Mouse (Mus musculus) liver, postnatal 0 days (tissue): ENCODE results near the gene Msrb3. TPM values are rescaled to one million over a fixed set of nuclear protein-coding genes. Genes with fewer than 3 reads are reported as not detected.

ENCODE experiments used
- ATAC-seq: fragments of 200-750 bp; cut with Nextera tagmentation; 2 replicates; pipeline ENCODE4 v1.8.0; 2017; ENCODE audit warnings: mild to moderate bottlenecking, moderate library complexity
- DNase-seq: peaks from one replicate; pipeline ENCODE4 v3.0.0-alpha.2; 2016
- H3K27ac ChIP-seq: fragments of 300-500 bp; sonication (generic); 2 replicates; pipeline ENCODE4 v1.5.1; 2014; ENCODE audit warnings: antibody characterized with exemption, moderate library complexity, mild to moderate bottlenecking, low read depth
- H3K27me3 ChIP-seq: fragments of 300-500 bp; sonication (generic); 2 replicates; pipeline ENCODE4 v1.6.1; 2014; ENCODE audit warnings: low read length, control low read depth, mixed read lengths; ENCODE audit not compliant: insufficient read depth
- H3K36me3 ChIP-seq: fragments of 300-500 bp; sonication (generic); replicated peaks from 2 replicates; pipeline ENCODE4 v1.6.1; 2014; ENCODE audit warnings: mild to moderate bottlenecking, control low read depth, low read length, moderate library complexity, mixed read lengths; ENCODE audit not compliant: insufficient read depth
- H3K4me1 ChIP-seq: fragments of 300-500 bp; sonication (generic); 2 replicates; pipeline ENCODE4 v1.6.1; 2014; ENCODE audit warnings: antibody characterized with exemption, mild to moderate bottlenecking, control low read depth; ENCODE audit not compliant: insufficient read depth
- H3K4me2 ChIP-seq: fragments of 300-500 bp; sonication (generic); 2 replicates; pipeline ENCODE4 v1.6.1; 2014; ENCODE audit warnings: low read depth, mild to moderate bottlenecking, low read length, moderate library complexity, mixed read lengths
- H3K4me3 ChIP-seq: fragments of 300-500 bp; sonication (generic); 2 replicates; pipeline ENCODE4 v1.5.1; 2014; ENCODE audit warnings: low read depth, low read length
- H3K9ac ChIP-seq: fragments of 300-500 bp; sonication (generic); replicated peaks from 2 replicates; pipeline ENCODE4 v1.6.1; 2014; ENCODE audit warnings: mild to moderate bottlenecking, moderate library complexity
- H3K9me3 ChIP-seq: fragments of 300-500 bp; sonication (generic); 2 replicates; pipeline ENCODE4 v1.6.1; 2016; ENCODE audit warnings: mild to moderate bottlenecking, control low read depth, low read length, mixed read lengths
- CTCF ChIP-seq: sonication (generic); IDR thresholded peaks from 2 replicates; pipeline ENCODE4 v1.5.1; 2016; ENCODE audit warnings: antibody characterized with exemption, low read depth
- EP300 ChIP-seq: IDR thresholded peaks from 2 replicates; pipeline ENCODE4 v1.6.1; 2016; ENCODE audit warnings: antibody characterized with exemption, low read depth, mild to moderate bottlenecking
- WGBS: fragments of 180-500 bp; shearing (Covaris S2); extraction: QIAGEN DNeasy Blood & Tissue Kit; methylation state at CpG from one replicate; pipeline ENCODE4 v1.1.7; 2014; ENCODE audit not compliant: insufficient replicate concordance; 5-methylcytosine and 5-hydroxymethylcytosine counted together
- polyA plus RNA-seq: library from polyadenylated mRNA; unstranded; fragments of >200 nt; fragmentation: Nextera tagmentation; extraction: Ambion mirVana; gene quantifications from 2 replicates; pipeline ENCODE4 v1.2.1, GENCODE M21; 2015

Gene Msrb3
- polyA plus RNA-seq, 1 experiment from 2014 or later, result 2.7 TPM

DNA sequence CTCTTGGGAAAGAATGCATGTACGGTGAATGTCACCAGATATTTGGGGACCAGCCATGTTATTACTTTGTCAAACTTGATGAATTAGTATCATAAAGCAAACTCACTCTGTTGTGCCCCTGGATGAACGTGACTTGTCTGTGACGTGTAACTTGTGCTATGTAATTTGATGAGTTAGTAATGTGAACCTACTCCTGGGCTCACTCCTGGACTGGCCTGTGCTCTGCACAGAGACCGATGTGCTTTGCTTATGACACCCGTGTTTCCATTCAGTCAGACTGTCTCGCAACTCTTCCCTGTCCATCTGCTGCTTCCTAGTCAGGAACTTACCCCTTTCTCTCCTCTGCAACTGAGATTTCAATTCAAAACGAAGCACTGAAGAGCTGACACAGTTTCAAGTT, 15.4 kb upstream of the Msrb3 start:
- Histone ChIP-seq H3K27me3 (no peaks in the 10 kb centered on the region), H3K9ac (no peak overlapping the region), H3K9me3 (no peaks in the 10 kb centered on the region), H3K4me2 (no peak overlapping the region), H3K27ac (no peak overlapping the region), H3K4me1 (no peaks in the 10 kb centered on the region), H3K36me3 (no peaks in the 10 kb centered on the region), H3K4me3 (no peak overlapping the region)
- 85% methylated on average over 7 of the region's 7 CpGs for WGBS
- no peak for ATAC-seq
- DNase-seq, result no peak
- TF ChIP-seq CTCF, result no peak
- TF ChIP-seq EP300, result no peak

DNA sequence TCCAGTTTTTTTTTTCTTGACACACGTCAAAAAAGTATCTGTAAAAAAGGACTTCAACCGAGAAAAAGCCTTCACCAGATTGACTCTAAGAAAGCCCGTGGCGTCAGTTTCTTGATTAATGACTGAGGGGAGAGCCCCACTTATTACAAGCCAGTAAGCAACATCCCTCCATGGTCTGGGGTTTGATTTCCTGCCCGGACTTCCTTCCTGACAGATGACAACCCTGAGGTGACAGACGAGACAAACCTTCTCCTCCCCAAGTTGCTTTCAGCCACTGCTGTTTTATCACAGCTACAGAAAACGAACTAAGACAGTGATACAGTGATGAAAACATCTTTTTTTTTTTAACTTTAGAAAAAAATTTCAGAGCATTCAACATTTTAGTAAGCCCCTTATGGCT, 14.9 kb upstream of the Msrb3 start:
- H3K4me1 ChIP-seq, result no peaks in the 10 kb centered on the region
- H3K27me3 ChIP-seq, result no peaks in the 10 kb centered on the region
- no peak overlapping the region for H3K9ac ChIP-seq
- H3K4me2 ChIP-seq, result no peak overlapping the region
- H3K9me3 ChIP-seq, result no peaks in the 10 kb centered on the region
- no peak for DNase-seq
- WGBS, result 42% methylated on average over 7 of the region's 7 CpGs
- TF ChIP-seq EP300, result no peak
- no peak for TF ChIP-seq CTCF
- H3K36me3 ChIP-seq, result no peaks in the 10 kb centered on the region
- H3K27ac ChIP-seq, result no peak overlapping the region
- no peak overlapping the region for H3K4me3 ChIP-seq
- ATAC-seq, result no peak

DNA sequence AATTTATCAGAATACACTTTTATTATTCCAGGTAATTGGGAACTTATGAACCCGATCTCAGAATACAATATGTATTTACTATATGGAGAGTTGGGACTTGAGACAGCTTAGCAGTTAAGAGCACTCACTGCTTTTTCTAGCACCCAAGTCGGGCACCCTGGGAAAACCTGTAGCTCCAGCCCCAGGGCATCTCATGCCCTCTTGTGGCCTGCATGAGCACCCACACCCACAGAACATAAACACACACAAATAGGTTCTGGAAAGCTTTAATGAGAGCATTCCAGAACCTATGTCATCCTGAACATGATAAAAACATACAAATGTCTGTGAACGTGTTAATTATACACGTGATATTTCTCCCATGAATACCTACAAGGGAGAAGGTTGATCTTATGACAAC, 13.1 kb upstream of the Msrb3 start:
- TF ChIP-seq EP300 (no peak), CTCF (peak; percentile 34)
- 76% methylated on average over 4 of the region's 4 CpGs for WGBS
- ATAC-seq (no peak), DNase-seq (no peak)
- no peaks in the 10 kb centered on the region for H3K9me3 ChIP-seq
- no peak overlapping the region for H3K4me3 ChIP-seq
- H3K27ac ChIP-seq, result no peak overlapping the region
- no peaks in the 10 kb centered on the region for H3K4me1 ChIP-seq
- no peaks in the 10 kb centered on the region for H3K27me3 ChIP-seq
- H3K36me3 ChIP-seq, result no peaks in the 10 kb centered on the region
- H3K4me2 ChIP-seq, result no peak overlapping the region
- H3K9ac ChIP-seq, result no peak overlapping the region

DNA sequence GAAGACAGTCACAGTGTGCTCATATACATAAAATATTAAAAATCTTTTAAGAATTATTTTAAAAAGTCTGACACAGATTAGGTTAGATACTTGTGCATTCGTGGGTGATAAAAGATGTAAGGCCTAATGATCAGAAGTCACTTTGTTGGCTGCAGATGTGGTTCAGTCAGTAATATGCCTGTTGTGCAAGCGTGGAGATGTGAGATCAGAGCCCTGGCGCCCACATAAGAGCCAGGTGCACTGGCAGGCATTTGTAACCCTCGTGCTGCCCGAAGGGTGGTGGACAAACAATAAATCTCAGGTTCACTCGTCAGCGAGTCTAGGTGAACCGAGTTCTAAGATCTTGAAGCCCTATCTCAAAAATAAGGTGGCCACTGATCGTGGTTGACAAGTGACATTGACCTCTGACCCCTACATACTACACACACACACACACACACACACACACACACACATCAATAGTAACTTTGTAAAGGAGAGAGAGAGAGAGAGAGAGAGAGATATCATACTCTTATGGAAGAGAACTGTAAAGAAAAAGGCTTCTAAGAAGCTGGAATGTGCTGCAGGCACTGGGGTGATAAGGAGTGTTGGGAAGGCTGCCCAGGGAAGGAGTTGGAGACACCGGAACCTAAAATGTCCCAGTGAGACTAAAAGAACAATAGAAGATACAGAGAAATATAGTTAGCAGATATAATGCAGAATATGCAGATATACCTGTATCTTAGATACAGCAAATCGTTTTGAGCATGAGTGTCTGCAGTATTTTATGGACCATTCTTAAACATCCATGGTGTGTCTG, 10.1 kb upstream of the Msrb3 start:
- Histone ChIP-seq H3K9me3 (no peaks in the 10 kb centered on the region), H3K4me3 (no peak overlapping the region), H3K4me2 (no peak overlapping the region), H3K9ac (no peak overlapping the region), H3K36me3 (no peaks in the 10 kb centered on the region), H3K27ac (no peak overlapping the region), H3K4me1 (no peaks in the 10 kb centered on the region), H3K27me3 (no peaks in the 10 kb centered on the region)
- TF ChIP-seq EP300 (no peak), CTCF (no peak)
- ATAC-seq (no peak), DNase-seq (no peak)
- 70% methylated on average over 11 of the region's 11 CpGs for WGBS

- H3K9ac ChIP-seq, result no peak overlapping the region
- no peaks in the 10 kb centered on the region for H3K9me3 ChIP-seq
- DNase-seq (no peak), ATAC-seq (no peak)
- H3K36me3 ChIP-seq, result no peaks in the 10 kb centered on the region
- 71% methylated on average over 10 of the region's 10 CpGs for WGBS
- TF ChIP-seq EP300 (no peak), CTCF (no peak)
- no peaks in the 10 kb centered on the region for H3K4me1 ChIP-seq
- no peak overlapping the region for H3K4me3 ChIP-seq
- H3K27ac ChIP-seq, result no peak overlapping the region
- H3K4me2 ChIP-seq, result no peak overlapping the region
- H3K27me3 ChIP-seq, result no peaks in the 10 kb centered on the region
These were observed 5.8 kb upstream of the Msrb3 start for GRCm38 (mm10) chr10:120904676-120905075.

GRCm38 (mm10) chr10:120903843-120904468, 5.1 kb upstream of the Msrb3 start:
- no peaks in the 10 kb centered on the region for H3K9me3 ChIP-seq
- WGBS, result 62% methylated on average over 4 of the region's 4 CpGs
- H3K4me2 ChIP-seq, result no peak overlapping the region
- peaks cover 2% of the 10 kb centered on the region; the same call in 1 of the 2 replicates for H3K4me1 ChIP-seq
- DNase-seq (peak; percentile 43), ATAC-seq (peak; percentile 33; the same call in 1 of the 2 replicates)
- no peak overlapping the region for H3K4me3 ChIP-seq
- no peaks in the 10 kb centered on the region for H3K36me3 ChIP-seq
- TF ChIP-seq CTCF (no peak), EP300 (no peak)
- H3K27ac ChIP-seq, result no peak overlapping the region
- 0 out of 2 replicates have a peak, but pooled peaks cover 4% of the 10 kb centered on the region for H3K27me3 ChIP-seq
- no peak overlapping the region for H3K9ac ChIP-seq
